Mouse (Mus musculus): ENCODE results near the gene Ywhag. TPM values are rescaled to one million over a fixed set of nuclear protein-coding genes. Genes with fewer than 3 reads are reported as not detected.
A peak's percentile ranks its signal among the peaks of the same experiment; 100 is the strongest.

Ywhag gene
- polyA plus RNA-seq, 1 experiment from 2014 or later, result 66.8 TPM

DNA sequence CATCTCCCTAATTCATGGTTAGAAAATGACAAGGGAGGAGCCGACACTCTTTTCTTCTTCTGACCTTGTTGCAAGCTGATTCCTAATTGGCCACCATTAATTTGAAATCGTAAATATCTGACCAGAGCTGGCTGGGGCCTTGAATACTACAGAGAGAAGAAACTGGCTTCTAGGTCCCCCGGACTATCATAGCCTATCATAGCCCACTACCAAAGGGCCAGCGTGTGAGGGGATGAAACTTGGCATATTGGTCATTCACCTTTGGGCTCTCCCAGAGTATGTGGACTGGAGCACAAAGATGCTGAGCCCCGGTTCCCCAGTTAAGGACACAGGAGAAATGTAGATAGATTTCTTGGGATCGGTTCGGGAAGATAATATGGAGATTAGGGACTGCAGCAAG is 31.4 kb downstream of the Ywhag start:
- 0 out of 2 replicates have a peak overlapping the region, but pooled peaks have one; percentile 23 for H3K9ac ChIP-seq (replicated peaks)

DNA sequence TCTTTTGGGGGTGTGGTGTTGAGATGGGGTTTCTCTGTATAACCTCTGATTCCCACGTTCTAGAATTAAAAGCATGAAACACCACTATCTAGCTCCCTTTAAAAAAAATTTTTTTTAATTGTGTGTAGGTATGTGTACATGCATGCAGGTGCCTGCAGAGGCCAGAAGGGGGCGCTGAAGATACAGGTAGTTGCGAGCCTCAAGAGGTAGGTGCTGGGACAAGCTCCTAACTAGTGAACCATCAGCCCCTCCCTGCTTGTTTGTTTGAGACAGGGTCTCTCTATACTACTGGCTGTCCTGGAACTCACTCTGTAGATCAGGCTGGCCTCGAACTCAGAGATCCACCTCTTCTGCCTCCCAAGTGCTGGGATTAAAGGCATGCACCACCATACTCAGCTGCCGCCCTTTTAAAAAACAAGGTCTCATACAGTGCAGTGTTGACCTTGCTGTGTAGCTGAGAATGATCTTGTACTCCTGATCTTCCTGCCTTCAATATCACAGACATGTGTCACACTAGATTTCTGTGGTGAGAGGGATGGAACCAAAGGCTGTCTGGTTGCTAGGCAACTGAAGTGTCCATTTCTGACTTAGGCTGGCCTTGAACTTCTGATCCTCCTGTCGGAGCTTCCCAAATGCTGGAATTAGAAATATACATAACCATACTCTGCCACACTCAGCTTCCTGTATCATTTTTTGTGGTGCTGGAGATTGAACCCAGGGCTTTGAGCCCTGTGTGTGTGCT is 32.9 kb downstream of the Ywhag start:
- no peaks in the 10 kb centered on the region for H3K36me3 ChIP-seq (replicated peaks; ENCODE audit: insufficient read depth, low read length)
- H3K27me3 ChIP-seq (ENCODE audit: insufficient read depth, low read length), result no peaks in the 10 kb centered on the region; the same call in 1 of the 2 replicates
- no peak overlapping the region for H3K4me3 ChIP-seq (ENCODE audit: low read depth, low read length)
- peaks cover 17% of the 10 kb centered on the region for H3K4me1 ChIP-seq (ENCODE audit: insufficient read depth)
- H3K9me3 ChIP-seq (ENCODE audit: low read length), result no peaks in the 10 kb centered on the region
- 48% methylated on average over 6 of the region's 6 CpGs for WGBS (ENCODE audit: insufficient replicate concordance)
- peak; percentile 58 for TF ChIP-seq CTCF (IDR thresholded peaks at IDR 0.05; ENCODE audit: low read depth)
- no peak for TF ChIP-seq EP300 (IDR thresholded peaks at IDR 0.05; ENCODE audit: low read depth)
- no peak overlapping the region for H3K27ac ChIP-seq (ENCODE audit: low read depth)
- no peak overlapping the region for H3K9ac ChIP-seq (replicated peaks)
- ATAC-seq (no peak), DNase-seq (peak; percentile 64)
- H3K4me2 ChIP-seq (ENCODE audit: low read depth, low read length), result no peak overlapping the region

More for the DNA sequence above, 31.4 kb downstream of the Ywhag start:
- Histone ChIP-seq H3K27me3 (ENCODE audit: insufficient read depth, low read length) (no peaks in the 10 kb centered on the region; the same call in 1 of the 2 replicates), H3K36me3 (replicated peaks; ENCODE audit: insufficient read depth, low read length) (peaks cover 3% of the 10 kb centered on the region; the same call in 1 of the 2 replicates), H3K4me3 (ENCODE audit: low read depth, low read length) (0 out of 2 replicates have a peak overlapping the region, but pooled peaks have one; percentile 28), H3K27ac (ENCODE audit: low read depth) (no peak overlapping the region), H3K4me1 (ENCODE audit: insufficient read depth) (peaks cover 27% of the 10 kb centered on the region), H3K9me3 (ENCODE audit: low read length) (no peaks in the 10 kb centered on the region), H3K4me2 (ENCODE audit: low read depth, low read length) (peak overlapping the region; percentile 63)
- 42% methylated on average over 7 of the region's 7 CpGs for WGBS (ENCODE audit: insufficient replicate concordance)
- TF ChIP-seq CTCF (IDR thresholded peaks at IDR 0.05; ENCODE audit: low read depth) (no peak), EP300 (IDR thresholded peaks at IDR 0.05; ENCODE audit: low read depth) (no peak)
- DNase-seq (no peak), ATAC-seq (no peak)

DNA sequence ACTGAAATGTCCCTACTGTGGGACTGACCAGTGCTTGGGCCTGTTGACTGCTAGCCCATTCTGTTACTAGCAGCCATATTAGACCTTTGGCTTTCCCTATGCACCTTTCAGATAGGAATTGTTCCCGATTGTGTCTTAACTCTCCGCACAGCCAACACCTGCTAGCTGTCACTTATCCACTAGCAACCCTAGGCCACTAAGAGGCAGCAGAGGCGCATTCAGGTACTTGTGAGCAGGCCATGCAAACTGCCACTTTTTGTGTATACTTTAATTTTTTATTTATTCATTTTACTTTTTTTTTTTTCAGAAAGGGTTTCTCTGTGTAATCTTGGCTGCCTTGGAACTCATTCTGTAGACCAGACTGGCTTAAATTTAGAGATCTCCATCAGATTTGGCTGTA is 33.7 kb downstream of the Ywhag start:
- H3K9me3 ChIP-seq (ENCODE audit: low read length), result no peaks in the 10 kb centered on the region
- ATAC-seq (no peak), DNase-seq (no peak)
- no peak for TF ChIP-seq EP300 (IDR thresholded peaks at IDR 0.05; ENCODE audit: low read depth)
- peak; percentile 46 for TF ChIP-seq CTCF (IDR thresholded peaks at IDR 0.05; ENCODE audit: low read depth)
- peaks cover 13% of the 10 kb centered on the region; the same call in 1 of the 2 replicates for H3K4me1 ChIP-seq (ENCODE audit: insufficient read depth)
- WGBS (ENCODE audit: insufficient replicate concordance), result 80% methylated on average over 3 of the region's 3 CpGs
- no peaks in the 10 kb centered on the region for H3K36me3 ChIP-seq (replicated peaks; ENCODE audit: insufficient read depth, low read length)
- no peak overlapping the region for H3K27ac ChIP-seq (ENCODE audit: low read depth)
- no peak overlapping the region for H3K9ac ChIP-seq (replicated peaks)
- no peaks in the 10 kb centered on the region; the same call in 1 of the 2 replicates for H3K27me3 ChIP-seq (ENCODE audit: insufficient read depth, low read length)
- no peak overlapping the region for H3K4me2 ChIP-seq (ENCODE audit: low read depth, low read length)
- H3K4me3 ChIP-seq (ENCODE audit: low read depth, low read length), result no peak overlapping the region

DNA sequence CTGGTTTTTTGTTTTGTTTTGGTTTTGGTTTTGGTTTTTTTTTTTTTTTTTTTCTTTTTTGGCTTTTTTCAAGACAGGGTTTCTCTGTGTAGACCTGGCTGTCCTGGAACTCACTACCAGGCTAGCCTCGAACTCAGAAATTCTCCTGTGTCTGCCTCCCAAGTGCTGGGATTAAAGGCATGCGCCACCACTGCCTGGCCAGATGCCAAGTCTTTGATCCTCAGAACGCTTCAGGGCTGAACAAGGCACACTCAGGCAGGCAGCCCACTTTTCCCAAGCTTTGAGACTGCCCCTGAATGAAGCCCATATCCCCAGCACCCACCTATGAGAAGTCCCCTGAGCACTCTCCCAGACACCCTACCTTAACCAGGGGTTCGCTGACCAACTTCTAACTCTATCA is 34.6 kb downstream of the Ywhag start:
- Histone ChIP-seq H3K4me3 (ENCODE audit: low read depth, low read length) (no peak overlapping the region), H3K4me1 (ENCODE audit: insufficient read depth) (peaks cover 12% of the 10 kb centered on the region; the same call in 1 of the 2 replicates), H3K4me2 (ENCODE audit: low read depth, low read length) (no peak overlapping the region), H3K9me3 (ENCODE audit: low read length) (no peaks in the 10 kb centered on the region), H3K27ac (ENCODE audit: low read depth) (no peak overlapping the region), H3K36me3 (replicated peaks; ENCODE audit: insufficient read depth, low read length) (no peaks in the 10 kb centered on the region), H3K27me3 (ENCODE audit: insufficient read depth, low read length) (no peaks in the 10 kb centered on the region; the same call in 1 of the 2 replicates), H3K9ac (replicated peaks) (no peak overlapping the region)
- TF ChIP-seq CTCF (IDR thresholded peaks at IDR 0.05; ENCODE audit: low read depth) (no peak), EP300 (IDR thresholded peaks at IDR 0.05; ENCODE audit: low read depth) (no peak)
- ATAC-seq (no peak), DNase-seq (no peak)
- 66% methylated on average over 4 of the region's 4 CpGs for WGBS (ENCODE audit: insufficient replicate concordance)

DNA sequence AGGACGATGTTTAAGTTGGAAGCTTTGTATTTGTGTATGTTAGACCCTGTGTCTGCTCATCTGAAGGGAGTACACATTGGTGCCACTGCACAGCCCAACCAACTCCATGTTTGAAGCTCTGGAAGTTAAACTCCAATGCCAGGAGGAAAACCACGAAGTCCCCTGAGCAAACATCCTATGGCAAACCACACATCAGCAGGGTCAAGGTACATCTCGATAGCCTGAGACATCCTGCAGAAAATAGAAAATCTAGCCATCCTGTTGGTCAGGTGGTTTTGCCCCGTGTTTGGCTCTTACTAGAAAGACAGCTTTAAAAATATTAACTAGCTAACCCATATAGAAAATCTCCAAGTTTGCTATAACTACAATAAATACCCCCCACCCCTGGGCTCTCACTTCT is 35.4 kb downstream of the Ywhag start:
- ATAC-seq (no peak), DNase-seq (no peak)

DNA sequence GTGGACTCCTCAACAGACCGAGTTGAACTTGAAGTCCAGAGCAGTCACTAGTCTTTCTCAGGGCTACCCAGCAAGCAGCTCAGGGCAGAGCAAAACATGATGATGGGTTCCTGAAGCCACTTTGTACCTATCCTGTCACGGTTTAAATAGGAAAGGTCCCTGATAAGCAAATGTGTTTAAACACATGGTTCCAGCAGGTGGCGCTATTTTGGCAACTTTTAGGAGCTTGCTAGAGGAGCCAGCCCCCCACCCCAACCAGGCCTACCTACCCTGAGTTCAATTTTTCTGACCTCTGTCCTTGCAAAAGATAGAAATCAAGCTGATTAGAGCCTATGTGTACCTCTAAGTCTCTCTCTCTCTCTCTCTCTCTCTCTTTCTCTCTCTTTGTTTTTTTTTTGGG is 36.4 kb downstream of the Ywhag start:
- Histone ChIP-seq H3K27ac (ENCODE audit: low read depth) (no peak overlapping the region), H3K9me3 (ENCODE audit: low read length) (no peaks in the 10 kb centered on the region), H3K36me3 (replicated peaks; ENCODE audit: insufficient read depth, low read length) (no peaks in the 10 kb centered on the region), H3K27me3 (ENCODE audit: insufficient read depth, low read length) (no peaks in the 10 kb centered on the region; the same call in 1 of the 2 replicates), H3K9ac (replicated peaks) (no peak overlapping the region), H3K4me1 (ENCODE audit: insufficient read depth) (no peaks in the 10 kb centered on the region), H3K4me3 (ENCODE audit: low read depth, low read length) (no peak overlapping the region), H3K4me2 (ENCODE audit: low read depth, low read length) (no peak overlapping the region)
- WGBS (ENCODE audit: insufficient replicate concordance), result 16% methylated on average over 3 of the region's 3 CpGs
- no peak for TF ChIP-seq EP300 (IDR thresholded peaks at IDR 0.05; ENCODE audit: low read depth)
- TF ChIP-seq CTCF (IDR thresholded peaks at IDR 0.05; ENCODE audit: low read depth), result peak; percentile 70
- DNase-seq (peak; percentile 65), ATAC-seq (no peak)

More for the DNA sequence above, 35.4 kb downstream of the Ywhag start:
- no peak overlapping the region for H3K4me2 ChIP-seq (ENCODE audit: low read depth, low read length)
- H3K4me3 ChIP-seq (ENCODE audit: low read depth, low read length), result no peak overlapping the region
- H3K27ac ChIP-seq (ENCODE audit: low read depth), result no peak overlapping the region
- peaks cover 6% of the 10 kb centered on the region; the same call in 1 of the 2 replicates for H3K4me1 ChIP-seq (ENCODE audit: insufficient read depth)
- 34% methylated on average over 4 of the region's 4 CpGs for WGBS (ENCODE audit: insufficient replicate concordance)
- no peaks in the 10 kb centered on the region; the same call in 1 of the 2 replicates for H3K27me3 ChIP-seq (ENCODE audit: insufficient read depth, low read length)
- TF ChIP-seq CTCF (IDR thresholded peaks at IDR 0.05; ENCODE audit: low read depth) (no peak), EP300 (IDR thresholded peaks at IDR 0.05; ENCODE audit: low read depth) (no peak)
- H3K9ac ChIP-seq (replicated peaks), result no peak overlapping the region
- H3K36me3 ChIP-seq (replicated peaks; ENCODE audit: insufficient read depth, low read length), result no peaks in the 10 kb centered on the region
- H3K9me3 ChIP-seq (ENCODE audit: low read length), result no peaks in the 10 kb centered on the region
